Mouse (Mus musculus) liver, embryonic 13.5 days (tissue): ENCODE measurements around the gene Ccdc130. TPM values are rescaled to one million over a fixed set of nuclear protein-coding genes. Genes with fewer than 3 reads are reported as not detected.
"Not testable (repeated sequence)": the region's sequence is repeated elsewhere in the genome, so short reads cannot be mapped to it uniquely, and the experiment has no call there.

Experiments used
- ATAC-seq: fragments of 200-750 bp; cut with Nextera tagmentation; 2 replicates; pipeline ENCODE4 v1.8.0; 2017; ENCODE audit warnings: low read depth, mild to moderate bottlenecking, moderate number of reproducible peaks, moderate library complexity
- DNase-seq: peaks from one replicate; pipeline ENCODE4 v3.0.0; 2022
- H3K27ac ChIP-seq: fragments of 300-500 bp; sonication (generic); 2 replicates; pipeline ENCODE4 v1.5.1; 2015; ENCODE audit warnings: moderate library complexity, mild to moderate bottlenecking, inconsistent platforms
- H3K27me3 ChIP-seq: fragments of 300-500 bp; sonication (generic); 2 replicates; pipeline ENCODE4 v1.6.1; 2015; ENCODE audit warnings: mild to moderate bottlenecking, inconsistent platforms
- H3K36me3 ChIP-seq: fragments of 300-500 bp; sonication (generic); 2 replicates; pipeline ENCODE4 v1.6.1; 2015; ENCODE audit warnings: mild to moderate bottlenecking, inconsistent platforms
- H3K4me1 ChIP-seq: fragments of 300-500 bp; sonication (generic); replicated peaks from 2 replicates; pipeline ENCODE4 v1.6.1; 2015; ENCODE audit warnings: inconsistent platforms
- H3K4me2 ChIP-seq: fragments of 300-500 bp; sonication (generic); 2 replicates; pipeline ENCODE4 v1.6.1; 2015; ENCODE audit warnings: inconsistent platforms, mild to moderate bottlenecking, moderate library complexity
- H3K4me3 ChIP-seq: fragments of 300-500 bp; sonication (generic); replicated peaks from 2 replicates; pipeline ENCODE4 v1.5.1; 2015; ENCODE audit warnings: mild to moderate bottlenecking, inconsistent platforms
- H3K9ac ChIP-seq: fragments of 300-500 bp; sonication (generic); 2 replicates; pipeline ENCODE4 v1.6.1; 2015; ENCODE audit warnings: mild to moderate bottlenecking, inconsistent platforms
- H3K9me3 ChIP-seq: fragments of 300-500 bp; sonication (generic); replicated peaks from 2 replicates; pipeline ENCODE4 v1.6.1; 2016; ENCODE audit warnings: inconsistent platforms
- WGBS: fragments of 180-500 bp; shearing (Covaris S2); methylation state at CpG from one replicate; pipeline ENCODE4 v1.1.7; 2015; ENCODE audit not compliant: insufficient replicate concordance; 5-methylcytosine and 5-hydroxymethylcytosine counted together
- polyA plus RNA-seq: library from polyadenylated mRNA; unstranded; fragments of >200 nt; fragmentation: Nextera tagmentation; extraction: Ambion mirVana; gene quantifications from 2 replicates; pipeline ENCODE4 v1.2.1, GENCODE M21; 2015

Gene Ccdc130
- 8.8 and 9.1 TPM in 2 replicates for polyA plus RNA-seq

- ATAC-seq, result peak; percentile 99
- under 1% methylated on average over 44 of the region's 44 CpGs for WGBS
- Histone ChIP-seq H3K4me1 (peaks cover 15% of the 10 kb centered on the region), H3K9ac (peak within 1 kb of the TSS; percentile 81), H3K27ac (peak within 1 kb of the TSS; percentile 45), H3K9me3 (no peaks in the 10 kb centered on the region), H3K36me3 (peaks cover 19% of the 10 kb centered on the region), H3K27me3 (no peaks in the 10 kb centered on the region), H3K4me2 (peak within 1 kb of the TSS; percentile 84), H3K4me3 (peak within 1 kb of the TSS; percentile 83)
- DNase-seq, result peak; percentile 100
Measured at GRCm38 (mm10) chr8:84269950-84270773, at the start of gene Ccdc130. Gene Ccdc130, minus strand, starts transcription at chr8:84270380.

- Histone ChIP-seq H3K4me3 (no peak overlapping the region), H3K4me2 (no peak overlapping the region), H3K4me1 (no peaks in the 10 kb centered on the region), H3K27me3 (no peaks in the 10 kb centered on the region), H3K27ac (no peak overlapping the region), H3K9me3 (no peaks in the 10 kb centered on the region), H3K36me3 (no peaks in the 10 kb centered on the region), H3K9ac (no peak overlapping the region)
- no peak for ATAC-seq
- WGBS, result 53% methylated on average over 3 of the region's 3 CpGs
- no peak for DNase-seq
Measured at GRCm38 (mm10) chr8:84308376-84308775, 38.2 kb upstream of the Ccdc130 start.

GRCm38 (mm10) chr8:84303951-84304350 lies 33.8 kb upstream of the Ccdc130 start:
- DNase-seq (no peak), ATAC-seq (no peak)
- H3K27me3 ChIP-seq, result no peaks in the 10 kb centered on the region
- H3K27ac ChIP-seq, result no peak overlapping the region
- no peak overlapping the region for H3K4me3 ChIP-seq
- H3K4me2 ChIP-seq, result no peak overlapping the region
- H3K36me3 ChIP-seq, result no peaks in the 10 kb centered on the region
- no peaks in the 10 kb centered on the region for H3K9me3 ChIP-seq
- H3K9ac ChIP-seq, result no peak overlapping the region
- no peaks in the 10 kb centered on the region for H3K4me1 ChIP-seq
- 62% methylated on average over 2 of the region's 2 CpGs for WGBS

- Histone ChIP-seq H3K9me3 (no peaks in the 10 kb centered on the region), H3K36me3 (no peaks in the 10 kb centered on the region), H3K4me3 (no peak overlapping the region), H3K4me2 (no peak overlapping the region), H3K4me1 (no peaks in the 10 kb centered on the region), H3K9ac (no peak overlapping the region), H3K27me3 (peaks cover 20% of the 10 kb centered on the region; the same call in 1 of the 2 replicates), H3K27ac (no peak overlapping the region)
- DNase-seq (no peak), ATAC-seq (no peak)
- WGBS, result 60% methylated on average over 5 of the region's 5 CpGs
Measured at GRCm38 (mm10) chr8:84297029-84297785, 27.0 kb upstream of the Ccdc130 start.

- H3K27me3 ChIP-seq, result peaks cover 18% of the 10 kb centered on the region; the same call in 1 of the 2 replicates
- H3K36me3 ChIP-seq, result no peaks in the 10 kb centered on the region
- H3K27ac ChIP-seq, result no peak overlapping the region
- H3K4me1 ChIP-seq, result no peaks in the 10 kb centered on the region
- H3K9me3 ChIP-seq, result no peaks in the 10 kb centered on the region
- DNase-seq, result no peak
- no peak overlapping the region for H3K4me3 ChIP-seq
- no peak for ATAC-seq
- no peak overlapping the region for H3K4me2 ChIP-seq
- 21% methylated on average over 8 of the region's 8 CpGs for WGBS
- H3K9ac ChIP-seq, result no peak overlapping the region
Measured at GRCm38 (mm10) chr8:84291688-84292087, 21.5 kb upstream of the Ccdc130 start.

- H3K4me3 ChIP-seq, result no peak overlapping the region
- H3K27ac ChIP-seq, result no peak overlapping the region
- no peaks in the 10 kb centered on the region for H3K36me3 ChIP-seq
- no peak overlapping the region for H3K4me2 ChIP-seq
- H3K4me1 ChIP-seq, result no peaks in the 10 kb centered on the region
- peaks cover 12% of the 10 kb centered on the region; the same call in 1 of the 2 replicates for H3K27me3 ChIP-seq
- ATAC-seq, result no peak
- DNase-seq, result no peak
- 51% methylated on average over 5 of the region's 5 CpGs for WGBS
- H3K9me3 ChIP-seq, result no peaks in the 10 kb centered on the region
- no peak overlapping the region for H3K9ac ChIP-seq
Measured at GRCm38 (mm10) chr8:84291086-84291485, 20.9 kb upstream of the Ccdc130 start.

GRCm38 (mm10) chr8:84288892-84289291 lies 18.7 kb upstream of the Ccdc130 start:
- 46% methylated on average over 2 of the region's 2 CpGs for WGBS
- DNase-seq, result no peak
- Histone ChIP-seq H3K4me1 (no peaks in the 10 kb centered on the region), H3K4me2 (no peak overlapping the region), H3K9me3 (no peaks in the 10 kb centered on the region), H3K27ac (no peak overlapping the region), H3K36me3 (no peaks in the 10 kb centered on the region), H3K4me3 (no peak overlapping the region), H3K9ac (no peak overlapping the region), H3K27me3 (0 out of 2 replicates have a peak, but pooled peaks cover 1% of the 10 kb centered on the region)
- no peak for ATAC-seq

GRCm38 (mm10) chr8:84285665-84286064 lies 15.5 kb upstream of the Ccdc130 start:
- H3K27me3 ChIP-seq, H3K9ac ChIP-seq, DNase-seq, H3K4me1 ChIP-seq, H3K4me2 ChIP-seq, ATAC-seq, H3K4me3 ChIP-seq, H3K36me3 ChIP-seq, H3K9me3 ChIP-seq, H3K27ac ChIP-seq: not testable (repeated sequence)
- WGBS, result 28% methylated on average over 5 of the region's 5 CpGs

- Histone ChIP-seq H3K9me3 (no peaks in the 10 kb centered on the region), H3K9ac (no peak overlapping the region), H3K27ac (no peak overlapping the region), H3K4me2 (no peak overlapping the region), H3K27me3 (no peaks in the 10 kb centered on the region), H3K4me1 (no peaks in the 10 kb centered on the region), H3K4me3 (no peak overlapping the region), H3K36me3 (no peaks in the 10 kb centered on the region)
- ATAC-seq (no peak), DNase-seq (no peak)
- WGBS, result 34% methylated on average over 9 of the region's 9 CpGs
Measured at GRCm38 (mm10) chr8:84284608-84285063, 14.5 kb upstream of the Ccdc130 start.

GRCm38 (mm10) chr8:84280777-84281176 lies 10.6 kb upstream of the Ccdc130 start:
- ATAC-seq (no peak), DNase-seq (no peak)
- WGBS, result 53% methylated on average over 10 of the region's 10 CpGs
- no peaks in the 10 kb centered on the region for H3K36me3 ChIP-seq
- no peak overlapping the region for H3K4me2 ChIP-seq
- H3K9me3 ChIP-seq, result no peaks in the 10 kb centered on the region
- H3K27me3 ChIP-seq, result no peaks in the 10 kb centered on the region
- H3K27ac ChIP-seq, result no peak overlapping the region
- peaks cover 11% of the 10 kb centered on the region for H3K4me1 ChIP-seq
- no peak overlapping the region for H3K4me3 ChIP-seq
- no peak overlapping the region for H3K9ac ChIP-seq

GRCm38 (mm10) chr8:84276447-84276846 lies 6.3 kb upstream of the Ccdc130 start:
- no peaks in the 10 kb centered on the region for H3K36me3 ChIP-seq
- peak overlapping the region; percentile 16; the same call in 1 of the 2 replicates for H3K27ac ChIP-seq
- H3K4me1 ChIP-seq, result peaks cover 11% of the 10 kb centered on the region
- DNase-seq (no peak), ATAC-seq (no peak)
- no peaks in the 10 kb centered on the region for H3K9me3 ChIP-seq
- no peak overlapping the region for H3K4me2 ChIP-seq
- H3K27me3 ChIP-seq, result no peaks in the 10 kb centered on the region
- no peak overlapping the region for H3K9ac ChIP-seq
- WGBS, result 16% methylated on average over 1 of the region's 1 CpGs
- no peak overlapping the region for H3K4me3 ChIP-seq
